Mouse (Mus musculus): ENCODE results near the gene Map1lc3b. TPM values are rescaled to one million over a fixed set of nuclear protein-coding genes. Genes with fewer than 3 reads are reported as not detected.

Gene Map1lc3b
- polyA plus RNA-seq, 1 experiment from 2014 or later: 420 TPM

GRCm38 (mm10) chr8:121575661-121576060 is 14.5 kb upstream of the Map1lc3b start:
- Histone ChIP-seq H3K36me3 (no peaks in the 10 kb centered on the region), H3K27ac (replicated peaks) (no peak overlapping the region), H3K9me3 (no peaks in the 10 kb centered on the region), H3K9ac (0 out of 2 replicates have a peak overlapping the region, but pooled peaks have one; percentile 38), H3K4me3 (no peak overlapping the region), H3K4me2 (no peak overlapping the region), H3K4me1 (replicated peaks) (peaks cover 48% of the 10 kb centered on the region), H3K27me3 (no peaks in the 10 kb centered on the region)
- no peak for ATAC-seq (ENCODE audit: low read depth)
- WGBS: 76% methylated on average over 3 of the region's 3 CpGs

- Histone ChIP-seq H3K27me3 (no peaks in the 10 kb centered on the region; the same call in 1 of the 2 replicates), H3K9ac (peak overlapping the region; percentile 93), H3K4me1 (replicated peaks) (peaks cover 42% of the 10 kb centered on the region), H3K27ac (replicated peaks) (peak overlapping the region; percentile 77), H3K9me3 (no peaks in the 10 kb centered on the region), H3K36me3 (no peaks in the 10 kb centered on the region), H3K4me2 (peak overlapping the region; percentile 88), H3K4me3 (peak overlapping the region; percentile 92)
- ATAC-seq (ENCODE audit: low read depth): peak; percentile 64
- WGBS: 2% methylated on average over 31 of the region's 44 CpGs
Measured at GRCm38 (mm10) chr8:121577751-121578675, 12.1 kb upstream of the Map1lc3b start.

GRCm38 (mm10) chr8:121578676-121579451 is 11.3 kb upstream of the Map1lc3b start, which contains the start of gene Fbxo31:
TSS of gene Fbxo31 (minus strand) at chr8:121578806.
- Histone ChIP-seq H3K4me1 (replicated peaks) (peaks cover 37% of the 10 kb centered on the region), H3K9me3 (no peaks in the 10 kb centered on the region), H3K4me2 (peak within 1 kb of the TSS; percentile 88), H3K4me3 (peak within 1 kb of the TSS; percentile 92), H3K27ac (replicated peaks) (peak within 1 kb of the TSS; percentile 77), H3K9ac (peak within 1 kb of the TSS; percentile 93), H3K27me3 (peaks cover 3% of the 10 kb centered on the region), H3K36me3 (no peaks in the 10 kb centered on the region)
- ATAC-seq (ENCODE audit: low read depth): peak; percentile 95
- WGBS: 2% methylated on average over 28 of the region's 63 CpGs

GRCm38 (mm10) chr8:121580465-121580864 is 9.7 kb upstream of the Map1lc3b start:
- Histone ChIP-seq H3K36me3 (no peaks in the 10 kb centered on the region), H3K9me3 (no peaks in the 10 kb centered on the region), H3K27ac (replicated peaks) (no peak overlapping the region), H3K4me2 (no peak overlapping the region), H3K4me3 (no peak overlapping the region), H3K4me1 (replicated peaks) (peaks cover 30% of the 10 kb centered on the region), H3K9ac (no peak overlapping the region), H3K27me3 (peaks cover 4% of the 10 kb centered on the region)
- ATAC-seq (ENCODE audit: low read depth): no peak
- WGBS: 40% methylated on average over 9 of the region's 9 CpGs

- Histone ChIP-seq H3K4me2 (no peak overlapping the region), H3K4me1 (replicated peaks) (peaks cover 11% of the 10 kb centered on the region), H3K4me3 (no peak overlapping the region), H3K9me3 (no peaks in the 10 kb centered on the region), H3K27me3 (peaks cover 4% of the 10 kb centered on the region), H3K27ac (replicated peaks) (no peak overlapping the region), H3K9ac (no peak overlapping the region), H3K36me3 (no peaks in the 10 kb centered on the region)
- ATAC-seq (ENCODE audit: low read depth): no peak
- WGBS: 64% methylated on average over 8 of the region's 8 CpGs
Measured at GRCm38 (mm10) chr8:121583653-121584052, 6.5 kb upstream of the Map1lc3b start.

- Histone ChIP-seq H3K27me3 (peaks cover 4% of the 10 kb centered on the region), H3K9me3 (no peaks in the 10 kb centered on the region), H3K9ac (peak overlapping the region; percentile 75), H3K4me2 (peak overlapping the region; percentile 62), H3K27ac (replicated peaks) (0 out of 2 replicates have a peak overlapping the region, but pooled peaks have one; percentile 34), H3K4me3 (peak overlapping the region; percentile 60), H3K36me3 (no peaks in the 10 kb centered on the region), H3K4me1 (replicated peaks) (peaks cover 15% of the 10 kb centered on the region)
- no peak for ATAC-seq (ENCODE audit: low read depth)
- WGBS: 45% methylated on average over 13 of the region's 13 CpGs
Measured at GRCm38 (mm10) chr8:121584730-121585129, 5.4 kb upstream of the Map1lc3b start.

GRCm38 (mm10) chr8:121585159-121585825 is 4.9 kb upstream of the Map1lc3b start:
- no peaks in the 10 kb centered on the region for H3K9me3 ChIP-seq
- H3K4me1 ChIP-seq (replicated peaks): peaks cover 17% of the 10 kb centered on the region
- peak overlapping the region; percentile 62 for H3K4me2 ChIP-seq
- peaks cover 4% of the 10 kb centered on the region for H3K27me3 ChIP-seq
- H3K4me3 ChIP-seq: peak overlapping the region; percentile 60
- no peaks in the 10 kb centered on the region for H3K36me3 ChIP-seq
- WGBS: 1% methylated on average over 47 of the region's 47 CpGs
- ATAC-seq (ENCODE audit: low read depth): peak; percentile 95
- H3K27ac ChIP-seq (replicated peaks): peak overlapping the region; percentile 34; the same call in 1 of the 2 replicates
- peak overlapping the region; percentile 75 for H3K9ac ChIP-seq

- H3K4me3 ChIP-seq: no peak overlapping the region
- H3K4me2 ChIP-seq: no peak overlapping the region
- peaks cover 6% of the 10 kb centered on the region for H3K36me3 ChIP-seq
- ATAC-seq (ENCODE audit: low read depth): no peak
- WGBS: 88% methylated on average over 4 of the region's 4 CpGs
- H3K4me1 ChIP-seq (replicated peaks): peaks cover 45% of the 10 kb centered on the region
- H3K9me3 ChIP-seq: no peaks in the 10 kb centered on the region
- H3K27ac ChIP-seq (replicated peaks): no peak overlapping the region
- H3K27me3 ChIP-seq: peaks cover 2% of the 10 kb centered on the region
- H3K9ac ChIP-seq: no peak overlapping the region
Measured at GRCm38 (mm10) chr8:121588750-121589149, 1.4 kb upstream of the Map1lc3b start.

GRCm38 (mm10) chr8:121589205-121589726 is 895 bp upstream of the Map1lc3b start:
- H3K9ac ChIP-seq: 0 out of 2 replicates have a peak overlapping the region, but pooled peaks have one; percentile 96
- ATAC-seq (ENCODE audit: low read depth): no peak
- H3K4me1 ChIP-seq (replicated peaks): peaks cover 45% of the 10 kb centered on the region
- H3K27ac ChIP-seq (replicated peaks): peak overlapping the region; percentile 88; the same call in 1 of the 2 replicates
- peak overlapping the region; percentile 97; the same call in 1 of the 2 replicates for H3K4me3 ChIP-seq
- peak overlapping the region; percentile 95 for H3K4me2 ChIP-seq
- peaks cover 12% of the 10 kb centered on the region for H3K36me3 ChIP-seq
- H3K9me3 ChIP-seq: no peaks in the 10 kb centered on the region
- 46% methylated on average over 2 of the region's 2 CpGs for WGBS
- H3K27me3 ChIP-seq: no peaks in the 10 kb centered on the region

GRCm38 (mm10) chr8:121591178-121592066 is 1.3 kb downstream of the Map1lc3b start:
- H3K4me1 ChIP-seq (replicated peaks): peaks cover 34% of the 10 kb centered on the region
- no peaks in the 10 kb centered on the region for H3K9me3 ChIP-seq
- peak overlapping the region; percentile 95 for H3K4me2 ChIP-seq
- peaks cover 32% of the 10 kb centered on the region for H3K36me3 ChIP-seq
- H3K27ac ChIP-seq (replicated peaks): peak overlapping the region; percentile 88
- H3K27me3 ChIP-seq: no peaks in the 10 kb centered on the region
- H3K4me3 ChIP-seq: peak overlapping the region; percentile 97
- ATAC-seq (ENCODE audit: low read depth): peak; percentile 20; the same call in 1 of the 2 replicates
- H3K9ac ChIP-seq: peak overlapping the region; percentile 96
- 15% methylated on average over 20 of the region's 20 CpGs for WGBS
